Mouse (Mus musculus): Measurements from ENCODE around the gene Traf3.

GRCm38 (mm10) chr12:111311775-111312174 is 145.6 kb downstream of the Traf3 start:
- TF ChIP-seq CTCF (IDR thresholded peaks at IDR 0.05; ENCODE audit: insufficient read depth, low read depth, low read length) (no peak), POLR2A (IDR thresholded peaks at IDR 0.05; ENCODE audit: insufficient read depth, low read depth, low read length) (no peak)

Measured in olfactory bulb, adult 2 months (tissue).